Mouse (Mus musculus): ENCODE measurements around the gene Slc35b2. TPM values are rescaled to one million over a fixed set of nuclear protein-coding genes. Genes with fewer than 3 reads are reported as not detected.
A peak's percentile ranks its signal among the peaks of the same experiment; 100 is the strongest.

Slc35b2 gene
- polyA plus RNA-seq, 1 experiment: 28.2 TPM

GRCm38 (mm10) chr17:45556514-45557245 is 7.0 kb upstream of the Slc35b2 start:
- H3K9me3 ChIP-seq (replicated peaks; ENCODE audit: control insufficient read depth, insufficient read depth, low read length, poor library complexity, severe bottlenecking): no peaks in the 10 kb centered on the region
- H3K27ac ChIP-seq (ENCODE audit: insufficient read depth, low read length): no peak overlapping the region
- TF ChIP-seq EP300 (IDR thresholded peaks at IDR 0.05; ENCODE audit: insufficient read depth, low read depth, low read length) (no peak), POLR2A (IDR thresholded peaks at IDR 0.05; ENCODE audit: insufficient read depth, low read length) (no peak), CTCF (IDR thresholded peaks at IDR 0.05; ENCODE audit: low read depth, low read length) (no peak)
- no peaks in the 10 kb centered on the region for H3K36me3 ChIP-seq (ENCODE audit: control insufficient read depth, insufficient read depth, low read length, poor library complexity, severe bottlenecking)
- no peaks in the 10 kb centered on the region for H3K4me1 ChIP-seq (ENCODE audit: control insufficient read depth, insufficient read depth, low read length)
- no peak overlapping the region for H3K9ac ChIP-seq (ENCODE audit: low read depth, poor library complexity, severe bottlenecking)
- no peaks in the 10 kb centered on the region for H3K27me3 ChIP-seq (ENCODE audit: control insufficient read depth, insufficient read depth, low read length, poor library complexity, severe bottlenecking)
- H3K4me3 ChIP-seq (ENCODE audit: low read depth, low read length): peak overlapping the region; percentile 79; the same call in 1 of the 2 replicates

- Histone ChIP-seq H3K9me3 (replicated peaks; ENCODE audit: control insufficient read depth, insufficient read depth, low read length, poor library complexity, severe bottlenecking) (no peaks in the 10 kb centered on the region), H3K4me3 (ENCODE audit: low read depth, low read length) (no peak overlapping the region), H3K4me1 (ENCODE audit: control insufficient read depth, insufficient read depth, low read length) (no peaks in the 10 kb centered on the region), H3K36me3 (ENCODE audit: control insufficient read depth, insufficient read depth, low read length, poor library complexity, severe bottlenecking) (no peaks in the 10 kb centered on the region), H3K27me3 (ENCODE audit: control insufficient read depth, insufficient read depth, low read length, poor library complexity, severe bottlenecking) (no peaks in the 10 kb centered on the region), H3K9ac (ENCODE audit: low read depth, poor library complexity, severe bottlenecking) (no peak overlapping the region), H3K27ac (ENCODE audit: insufficient read depth, low read length) (no peak overlapping the region)
- TF ChIP-seq POLR2A (IDR thresholded peaks at IDR 0.05; ENCODE audit: insufficient read depth, low read length): no peak
- no peak for TF ChIP-seq CTCF (IDR thresholded peaks at IDR 0.05; ENCODE audit: low read depth, low read length)
- TF ChIP-seq EP300 (IDR thresholded peaks at IDR 0.05; ENCODE audit: insufficient read depth, low read depth, low read length): no peak
Measured at GRCm38 (mm10) chr17:45557246-45557824, 6.3 kb upstream of the Slc35b2 start.

GRCm38 (mm10) chr17:45557998-45558862 is 5.4 kb upstream of the Slc35b2 start:
- H3K36me3 ChIP-seq (ENCODE audit: control insufficient read depth, insufficient read depth, low read length, poor library complexity, severe bottlenecking): no peaks in the 10 kb centered on the region
- H3K4me3 ChIP-seq (ENCODE audit: low read depth, low read length): no peak overlapping the region
- H3K4me1 ChIP-seq (ENCODE audit: control insufficient read depth, insufficient read depth, low read length): no peaks in the 10 kb centered on the region
- TF ChIP-seq POLR2A (IDR thresholded peaks at IDR 0.05; ENCODE audit: insufficient read depth, low read length) (no peak), CTCF (IDR thresholded peaks at IDR 0.05; ENCODE audit: low read depth, low read length) (no peak), EP300 (IDR thresholded peaks at IDR 0.05; ENCODE audit: insufficient read depth, low read depth, low read length) (no peak)
- no peak overlapping the region for H3K9ac ChIP-seq (ENCODE audit: low read depth, poor library complexity, severe bottlenecking)
- H3K27ac ChIP-seq (ENCODE audit: insufficient read depth, low read length): no peak overlapping the region
- H3K27me3 ChIP-seq (ENCODE audit: control insufficient read depth, insufficient read depth, low read length, poor library complexity, severe bottlenecking): no peaks in the 10 kb centered on the region
- H3K9me3 ChIP-seq (replicated peaks; ENCODE audit: control insufficient read depth, insufficient read depth, low read length, poor library complexity, severe bottlenecking): no peaks in the 10 kb centered on the region

GRCm38 (mm10) chr17:45559732-45560525 is 3.7 kb upstream of the Slc35b2 start:
- TF ChIP-seq EP300 (IDR thresholded peaks at IDR 0.05; ENCODE audit: insufficient read depth, low read depth, low read length) (no peak), CTCF (IDR thresholded peaks at IDR 0.05; ENCODE audit: low read depth, low read length) (no peak), POLR2A (IDR thresholded peaks at IDR 0.05; ENCODE audit: insufficient read depth, low read length) (no peak)
- Histone ChIP-seq H3K9ac (ENCODE audit: low read depth, poor library complexity, severe bottlenecking) (no peak overlapping the region), H3K27ac (ENCODE audit: insufficient read depth, low read length) (no peak overlapping the region), H3K9me3 (replicated peaks; ENCODE audit: control insufficient read depth, insufficient read depth, low read length, poor library complexity, severe bottlenecking) (no peaks in the 10 kb centered on the region), H3K27me3 (ENCODE audit: control insufficient read depth, insufficient read depth, low read length, poor library complexity, severe bottlenecking) (no peaks in the 10 kb centered on the region), H3K4me1 (ENCODE audit: control insufficient read depth, insufficient read depth, low read length) (no peaks in the 10 kb centered on the region), H3K36me3 (ENCODE audit: control insufficient read depth, insufficient read depth, low read length, poor library complexity, severe bottlenecking) (no peaks in the 10 kb centered on the region), H3K4me3 (ENCODE audit: low read depth, low read length) (no peak overlapping the region)

- Histone ChIP-seq H3K36me3 (ENCODE audit: control insufficient read depth, insufficient read depth, low read length, poor library complexity, severe bottlenecking) (peaks cover 22% of the 10 kb centered on the region), H3K4me1 (ENCODE audit: control insufficient read depth, insufficient read depth, low read length) (no peaks in the 10 kb centered on the region), H3K4me3 (ENCODE audit: low read depth, low read length) (no peak overlapping the region), H3K27me3 (ENCODE audit: control insufficient read depth, insufficient read depth, low read length, poor library complexity, severe bottlenecking) (no peaks in the 10 kb centered on the region), H3K27ac (ENCODE audit: insufficient read depth, low read length) (no peak overlapping the region), H3K9me3 (replicated peaks; ENCODE audit: control insufficient read depth, insufficient read depth, low read length, poor library complexity, severe bottlenecking) (no peaks in the 10 kb centered on the region), H3K9ac (ENCODE audit: low read depth, poor library complexity, severe bottlenecking) (no peak overlapping the region)
- TF ChIP-seq CTCF (IDR thresholded peaks at IDR 0.05; ENCODE audit: low read depth, low read length) (no peak), EP300 (IDR thresholded peaks at IDR 0.05; ENCODE audit: insufficient read depth, low read depth, low read length) (no peak), POLR2A (IDR thresholded peaks at IDR 0.05; ENCODE audit: insufficient read depth, low read length) (no peak)
Measured at GRCm38 (mm10) chr17:45563216-45563615, 458 bp upstream of the Slc35b2 start.

All from ES-Bruce4 (cell line).